Mouse (Mus musculus): ENCODE data around the gene 5530400C23Rik.
"Not testable (repeated sequence)": the region's sequence is repeated elsewhere in the genome, so short reads cannot be mapped to it uniquely, and the experiment has no call there.

Gene 5530400C23Rik

GRCm38 (mm10) chr6:133291916-133292315, at the start of gene 5530400C23Rik:
Gene 5530400C23Rik, plus strand, starts transcription at chr6:133292216.
- DNase-seq = not testable (repeated sequence)

DNA sequence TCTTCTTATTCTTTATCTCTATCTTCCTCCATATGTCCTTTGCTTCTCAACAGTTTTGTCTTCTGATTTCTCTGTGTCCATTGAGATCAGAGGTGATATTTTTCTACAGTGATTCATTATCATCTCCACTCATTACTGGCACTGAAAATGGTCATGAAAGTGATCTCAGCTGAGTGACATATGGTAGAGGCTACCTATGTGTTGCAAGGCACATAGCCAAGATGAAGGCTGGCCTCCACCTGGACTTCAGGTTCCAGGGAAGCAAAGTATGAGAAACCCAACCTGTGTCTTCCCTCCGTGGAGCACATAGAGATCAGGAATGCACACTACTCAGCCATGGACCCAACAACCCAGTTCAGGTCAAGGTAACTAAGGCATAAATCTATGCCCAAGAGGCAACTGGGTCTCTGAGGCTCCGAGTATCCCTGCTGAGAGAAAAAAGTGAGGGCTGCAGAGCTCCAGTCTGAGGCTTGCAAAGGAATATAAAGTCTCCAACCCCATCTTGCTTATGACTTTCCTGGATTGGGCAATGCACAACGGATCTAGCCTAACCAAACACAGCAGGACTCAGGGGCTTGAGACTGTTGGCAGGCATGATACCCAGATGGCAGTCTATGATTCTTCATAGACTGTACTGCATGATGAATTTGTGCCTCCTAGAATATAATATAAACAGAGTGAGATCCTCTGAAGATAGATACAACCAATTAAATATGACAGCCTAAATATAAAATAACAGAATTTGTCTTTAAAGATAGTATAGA, 14.1 kb downstream of the 5530400C23Rik start:
- peak; percentile 8 to 27 for DNase-seq

DNA sequence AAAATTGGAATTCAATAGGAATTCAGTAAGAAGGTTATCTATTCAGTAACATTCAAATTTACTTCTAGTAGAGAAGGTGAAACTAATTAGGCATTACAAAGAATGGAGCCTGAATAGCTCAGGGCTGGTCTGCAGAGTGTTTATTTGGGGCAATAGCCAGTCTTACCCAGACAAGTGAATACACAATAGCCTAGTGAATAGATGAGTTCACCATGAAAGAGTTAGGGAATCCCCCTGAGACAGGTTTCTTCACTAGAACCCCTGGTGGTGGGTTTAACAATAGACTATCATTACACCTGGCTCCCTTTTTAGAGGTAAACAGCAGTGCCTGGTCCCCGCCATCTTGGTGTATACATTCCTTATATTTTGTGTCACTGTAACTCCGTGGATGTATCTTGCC, 21.9 kb downstream of the 5530400C23Rik start:
- DNase-seq = not testable (repeated sequence)

DNA sequence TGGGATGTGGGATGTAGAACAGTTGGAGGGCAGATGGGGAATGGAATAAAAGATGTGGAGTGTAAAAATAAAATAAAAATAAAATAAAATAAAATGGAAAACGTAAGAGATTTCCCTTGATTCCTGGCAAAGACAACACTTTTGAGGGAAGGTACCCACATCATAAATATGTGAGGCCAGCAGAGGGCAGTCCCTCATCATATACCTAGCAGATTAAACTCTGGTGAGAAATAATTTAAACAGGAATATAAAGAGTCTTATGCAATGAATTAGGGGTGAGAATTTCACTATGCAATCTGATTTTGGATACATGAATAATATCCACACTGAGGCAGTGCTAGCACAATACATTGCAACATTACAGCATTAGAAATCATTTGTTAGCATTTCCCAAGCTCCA, 46.5 kb downstream of the 5530400C23Rik start:
- no peak for DNase-seq

GRCm38 (mm10) chr6:133341731-133342130, 49.7 kb downstream of the 5530400C23Rik start:
- not testable (repeated sequence) for DNase-seq

Data from cerebellum, postnatal 10 days (tissue).